Mouse (Mus musculus) left cerebral cortex, adult 2 months (tissue): ENCODE measurements at regions not wholly inside any gene's neighbourhood (a gene's known extent, or its start where the extent isn't known, plus 50 kb on each side); places are given as distances from the start of the nearest gene placed in this dataset.

Source experiments
- DNase-seq, 2 experiments: peaks; one replicate each; pipeline ENCODE4 v3.0.0; 2021 to 2022; ENCODE audit warnings: low spot score in 2 of 2, mixed read lengths in 1 of 2; ENCODE audit errors: extremely low spot score in 1 of 2
- H3K27ac ChIP-seq: fragments of 200-600 bp; 2 replicates; pipeline ENCODE4 v1.8.1; 2022
- H3K4me3 ChIP-seq: fragments of 200-600 bp; 2 replicates; pipeline ENCODE4 v1.8.1; 2022
- CTCF ChIP-seq: fragments of 200-600 bp; IDR thresholded peaks from 2 replicates; pipeline ENCODE4 v1.8.1; 2022; ENCODE audit warnings: antibody characterized with exemption, mild to moderate bottlenecking, moderate library complexity
- intact Hi-C: fragments of 180-260 bp; cut with DNase I; formaldehyde crosslinking; loops from one replicate; pipeline ENCODE4 v1.15.1; 2025

- intact Hi-C loops = no loop called here
- Histone ChIP-seq H3K27ac (no peak overlapping the region), H3K4me3 (no peak overlapping the region)
- TF ChIP-seq CTCF = no peak
- DNase-seq = no peak
These were observed 938.3 kb upstream of the 2610301B20Rik start for GRCm38 (mm10) chr4:9935949-9936348.

GRCm38 (mm10) chr4:9951441-9951840, 922.9 kb upstream of the 2610301B20Rik start:
- no peak overlapping the region for H3K4me3 ChIP-seq
- no peak for TF ChIP-seq CTCF
- no peak overlapping the region for H3K27ac ChIP-seq
- no peak for DNase-seq
- intact Hi-C loops = no loop called here

GRCm38 (mm10) chr4:9974631-9975030, 899.7 kb upstream of the 2610301B20Rik start:
- Histone ChIP-seq H3K4me3 (no peak overlapping the region), H3K27ac (no peak overlapping the region)
- intact Hi-C loops = no loop called here
- no peak for TF ChIP-seq CTCF
- no peak for DNase-seq

- DNase-seq = no peak
- intact Hi-C loops = no loop called here
- H3K27ac ChIP-seq = no peak overlapping the region
- no peak for TF ChIP-seq CTCF
- H3K4me3 ChIP-seq = no peak overlapping the region
These were observed 892.8 kb upstream of the 2610301B20Rik start for GRCm38 (mm10) chr4:9981354-9982040.

GRCm38 (mm10) chr4:9982786-9983525, 891.3 kb upstream of the 2610301B20Rik start:
- intact Hi-C loops = no loop called here
- no peak for TF ChIP-seq CTCF
- Histone ChIP-seq H3K27ac (no peak overlapping the region), H3K4me3 (no peak overlapping the region)
- no peak for DNase-seq

- no peak for DNase-seq
- Histone ChIP-seq H3K4me3 (no peak overlapping the region), H3K27ac (no peak overlapping the region)
- TF ChIP-seq CTCF = no peak
- intact Hi-C loops = no loop called here
These were observed 880.4 kb upstream of the 2610301B20Rik start for GRCm38 (mm10) chr4:9993871-9994270.

GRCm38 (mm10) chr4:9994466-9994865, 879.8 kb upstream of the 2610301B20Rik start:
- H3K27ac ChIP-seq = no peak overlapping the region
- intact Hi-C loops = no loop called here
- no peak for DNase-seq
- no peak for TF ChIP-seq CTCF
- no peak overlapping the region for H3K4me3 ChIP-seq

GRCm38 (mm10) chr4:10030316-10030715, 844.0 kb upstream of the 2610301B20Rik start:
- no peak for DNase-seq
- H3K27ac ChIP-seq = no peak overlapping the region
- H3K4me3 ChIP-seq = no peak overlapping the region
- intact Hi-C loops = no loop called here
- TF ChIP-seq CTCF = no peak

- intact Hi-C loops = no loop called here
- TF ChIP-seq CTCF = no peak
- no peak overlapping the region for H3K27ac ChIP-seq
- DNase-seq = no peak
- no peak overlapping the region for H3K4me3 ChIP-seq
These were observed 842.5 kb upstream of the 2610301B20Rik start for GRCm38 (mm10) chr4:10031764-10032163.

GRCm38 (mm10) chr4:10035336-10035735, 839.0 kb upstream of the 2610301B20Rik start:
- Histone ChIP-seq H3K27ac (no peak overlapping the region), H3K4me3 (no peak overlapping the region)
- DNase-seq = no peak
- intact Hi-C loops = no loop called here
- no peak for TF ChIP-seq CTCF

GRCm38 (mm10) chr4:10041301-10042093, 832.8 kb upstream of the 2610301B20Rik start:
- TF ChIP-seq CTCF = no peak

GRCm38 (mm10) chr4:10048770-10049169, 825.5 kb upstream of the 2610301B20Rik start:
- Histone ChIP-seq H3K4me3 (no peak overlapping the region), H3K27ac (no peak overlapping the region)
- DNase-seq = no peak
- TF ChIP-seq CTCF = no peak
- intact Hi-C loops = no loop called here

More at GRCm38 (mm10) chr4:10041301-10042093, 832.8 kb upstream of the 2610301B20Rik start:
- Histone ChIP-seq H3K4me3 (no peak overlapping the region), H3K27ac (no peak overlapping the region)
- intact Hi-C loops = no loop called here
- DNase-seq = no peak
